Mouse (Mus musculus) neural tube, embryonic 10.5 days (tissue): Measurements from ENCODE around the gene Spaca3.

Source experiments
- DNase-seq: peaks from one replicate; pipeline ENCODE4 v3.0.0-alpha.2; 2017; ENCODE audit warnings: low spot score; ENCODE audit errors: extremely low spot score

Gene Spaca3

DNA sequence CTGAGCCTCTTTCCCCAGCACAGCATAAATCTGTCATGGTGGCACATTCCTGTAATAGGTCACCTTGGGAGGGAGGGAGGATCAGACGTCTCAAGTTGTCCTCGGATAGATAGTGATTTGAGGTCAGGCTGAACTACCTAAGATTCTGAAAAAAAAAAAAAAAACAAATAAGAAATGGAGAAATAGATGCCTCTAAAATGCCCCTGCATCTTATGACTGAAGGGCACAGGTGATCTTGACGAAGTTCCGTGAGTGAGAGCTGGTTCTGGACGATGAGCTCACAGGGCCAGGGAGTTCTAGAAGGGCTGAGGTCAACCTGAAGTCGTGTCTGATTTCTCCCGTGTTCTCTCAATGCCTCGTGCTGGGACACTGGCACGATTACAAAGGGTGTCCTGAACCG is at the start of gene Spaca3:
Gene Spaca3 (plus strand): TSS at position 301 of the 400 bp plus-strand sequence.
- DNase-seq: no peak

DNA sequence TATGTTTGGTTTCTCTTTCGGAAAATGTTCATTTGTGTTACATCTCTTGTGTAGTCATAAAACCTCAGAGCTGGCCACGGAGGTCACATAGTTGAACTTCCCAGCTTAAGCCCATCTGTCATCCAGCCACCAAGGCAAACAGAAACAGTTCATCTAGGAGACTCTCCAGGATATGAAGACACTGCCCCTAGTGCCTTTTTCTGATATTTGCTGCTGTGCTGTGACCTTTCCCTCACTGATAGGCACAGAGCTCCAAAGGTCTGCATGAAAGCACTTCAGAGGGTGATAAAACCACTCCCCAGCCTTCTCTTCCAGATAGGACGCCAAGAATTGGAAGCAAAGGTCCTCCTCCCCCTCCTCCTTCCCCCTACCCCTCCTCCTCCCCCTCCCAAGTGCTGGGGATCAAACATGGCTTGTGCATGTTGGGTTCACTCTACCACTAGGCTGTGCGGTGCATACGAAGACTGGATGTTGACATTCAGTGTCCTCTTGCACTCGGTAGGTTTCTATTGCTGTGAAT is 49.6 kb upstream of the Spaca3 start:
- peak; percentile 19 for DNase-seq

DNA sequence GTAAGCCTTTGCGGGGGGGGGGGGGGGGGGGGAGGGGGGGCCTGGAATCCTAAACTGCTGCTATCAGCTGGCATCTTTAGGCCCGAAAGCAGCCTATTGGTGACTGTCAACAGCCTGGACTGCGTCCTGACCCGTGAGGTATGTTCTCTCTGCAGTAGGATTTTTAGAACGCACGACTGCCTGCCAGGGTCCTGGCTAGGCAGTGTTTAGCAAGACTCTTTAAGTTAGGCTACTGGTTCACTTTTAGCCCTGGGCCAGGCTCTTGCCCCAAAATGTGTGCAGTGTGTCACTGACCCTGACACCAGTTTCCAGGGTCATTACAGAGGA is 48.5 kb upstream of the Spaca3 start:
- DNase-seq: no peak

DNA sequence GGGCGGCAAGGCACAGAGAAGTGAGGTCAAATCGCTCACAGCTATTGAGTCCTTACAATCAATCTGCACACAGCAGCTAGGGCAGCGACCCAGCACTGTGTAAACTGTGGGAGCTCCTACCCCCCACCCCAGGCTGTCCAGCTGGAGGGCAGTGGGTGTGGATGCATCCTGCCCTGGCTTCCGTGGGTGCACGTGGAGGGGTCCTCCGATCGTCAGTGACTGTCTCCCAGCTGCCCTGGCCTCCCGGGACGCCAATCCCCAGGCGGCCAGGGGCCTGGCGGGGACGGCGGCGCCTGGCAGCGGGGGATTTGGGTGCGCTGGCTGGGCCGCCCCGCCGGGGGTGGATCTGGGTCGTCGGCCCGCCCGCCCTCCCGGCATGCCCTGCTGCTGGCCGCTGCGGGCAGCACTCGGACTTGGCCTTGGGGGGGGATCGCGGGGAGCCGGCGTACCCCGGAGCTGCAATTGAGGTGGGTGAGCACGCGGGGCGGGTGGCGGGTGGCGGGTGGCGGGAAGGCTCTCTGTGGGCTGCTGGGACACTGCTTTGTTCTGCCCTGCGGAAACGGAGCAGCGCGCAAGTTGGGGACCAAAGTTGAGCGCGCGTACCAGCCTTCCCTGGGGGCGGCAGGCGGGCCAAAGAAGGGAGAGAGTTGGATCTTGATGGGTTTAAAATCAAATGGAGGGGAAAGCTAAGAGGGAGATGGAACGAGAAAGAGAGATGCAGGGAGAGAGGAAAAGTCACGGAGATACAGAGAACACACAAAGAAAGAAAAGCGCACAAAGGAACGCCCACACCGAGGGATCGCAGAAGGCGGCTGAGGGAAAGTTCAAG is 48.0 kb upstream of the Spaca3 start, which contains the start of gene Tmem98:
Gene Tmem98 (plus strand): TSS at position 183 of the 829 bp plus-strand sequence.
- peak; percentile 74 for DNase-seq

DNA sequence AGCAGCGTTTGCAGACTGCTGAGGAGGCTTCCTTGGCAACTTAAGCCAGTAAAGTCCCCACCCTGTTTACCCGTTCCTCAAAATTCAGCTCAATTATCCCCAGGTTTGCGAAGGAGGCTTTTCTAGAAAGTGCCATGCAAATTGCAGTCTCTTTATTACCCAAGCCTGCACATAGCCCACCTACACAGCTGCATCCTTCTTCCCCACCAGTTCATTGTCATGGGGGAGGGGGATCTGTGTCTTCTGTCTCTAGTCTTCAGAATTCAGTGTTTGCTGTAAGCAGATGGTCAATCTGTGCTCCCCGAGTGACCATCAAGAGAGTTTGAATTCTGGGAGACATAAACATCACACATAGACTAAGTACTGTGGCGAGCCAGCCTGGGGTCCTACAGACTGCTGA is 47.0 kb upstream of the Spaca3 start:
- peak; percentile 33 for DNase-seq

DNA sequence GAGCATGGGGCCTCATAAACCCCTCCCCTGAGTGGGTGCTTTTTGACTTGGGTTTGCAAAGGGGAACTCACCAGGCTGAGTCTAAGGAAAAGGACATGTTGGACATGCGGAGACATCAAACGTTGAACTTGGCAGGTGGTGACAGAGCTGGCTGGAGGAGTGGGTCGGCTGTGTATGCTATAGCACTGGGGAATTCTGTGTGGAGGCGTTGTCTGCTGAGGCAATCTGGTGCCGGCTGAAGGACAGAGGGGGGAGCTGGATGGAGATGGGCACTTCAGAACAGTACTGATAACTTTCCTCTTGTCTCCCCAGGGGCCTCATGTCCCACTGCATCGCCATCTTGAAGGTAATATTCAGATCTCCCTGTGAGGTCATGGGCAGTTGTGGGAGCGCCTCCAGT is 42.8 kb upstream of the Spaca3 start:
- no peak for DNase-seq

DNA sequence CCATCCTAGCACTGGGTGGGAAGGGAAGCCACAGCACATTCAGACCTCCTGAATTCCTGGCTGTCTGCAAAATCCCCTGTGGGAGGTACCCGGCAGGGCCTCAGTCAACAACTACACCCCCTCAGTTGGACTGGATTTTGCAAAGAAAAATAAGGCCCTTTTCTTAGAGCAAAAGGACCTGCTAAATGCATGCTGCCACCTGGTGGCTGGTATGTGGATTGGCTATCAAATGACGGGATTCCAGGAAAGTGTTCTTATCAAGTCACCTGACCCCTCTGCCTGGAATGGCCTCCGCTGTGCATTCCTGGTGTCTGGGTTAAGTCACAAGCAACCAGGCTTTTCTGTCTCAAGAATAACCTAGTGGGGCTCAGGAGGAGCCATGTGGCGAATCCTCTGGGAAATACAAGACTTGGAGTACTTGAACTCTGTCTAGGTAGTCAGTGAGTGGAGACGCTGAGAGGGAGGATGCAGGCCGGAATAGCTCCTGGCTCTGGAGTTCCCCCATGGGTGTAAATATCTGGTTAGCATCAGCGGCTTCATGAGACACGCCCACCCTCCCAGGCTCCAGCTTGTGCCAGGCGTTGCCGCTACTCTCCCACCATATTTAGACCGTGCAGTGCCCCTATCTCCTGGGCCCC is 40.0 kb upstream of the Spaca3 start:
- peak; percentile 74 for DNase-seq

DNA sequence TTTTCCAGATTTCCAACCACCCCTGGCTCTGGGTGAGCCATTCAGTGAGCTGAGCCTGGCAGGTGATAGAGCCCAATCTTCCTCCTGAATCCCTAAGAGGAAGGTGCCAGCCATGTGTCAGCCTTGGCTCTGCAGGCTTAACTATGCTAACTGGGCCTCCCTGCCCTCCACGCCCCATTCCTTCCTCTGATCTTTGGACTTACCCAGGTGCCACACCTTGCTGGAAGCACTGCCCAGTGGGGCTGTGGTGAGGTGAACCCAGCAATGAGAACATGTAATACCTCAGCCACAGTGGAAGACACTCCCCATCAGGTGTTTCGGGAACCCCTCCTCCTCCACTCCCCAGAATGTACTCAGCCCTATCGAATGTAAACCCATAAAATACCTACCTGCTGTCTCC is 38.1 kb upstream of the Spaca3 start:
- DNase-seq: no peak

DNA sequence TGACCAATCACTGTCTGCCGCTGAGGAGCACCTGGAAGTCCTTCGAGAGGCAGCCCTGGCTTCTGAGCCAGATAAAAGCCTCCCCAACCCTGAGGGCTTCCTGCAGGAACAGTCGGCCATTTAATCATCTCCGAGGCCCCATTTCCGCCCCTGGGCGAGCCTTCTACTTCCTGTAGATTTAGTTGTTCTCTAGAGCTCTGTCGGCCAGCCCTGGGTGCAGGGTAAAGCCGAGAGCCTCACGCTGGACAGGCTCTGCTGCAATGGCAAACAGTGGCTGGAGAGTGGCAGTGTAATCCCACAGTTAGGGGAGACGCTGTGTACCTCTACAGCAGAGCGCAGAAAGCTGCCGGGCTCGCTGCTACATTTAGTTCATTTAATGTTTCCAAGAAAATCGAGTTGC is 36.9 kb upstream of the Spaca3 start:
- peak; percentile 19 for DNase-seq

DNA sequence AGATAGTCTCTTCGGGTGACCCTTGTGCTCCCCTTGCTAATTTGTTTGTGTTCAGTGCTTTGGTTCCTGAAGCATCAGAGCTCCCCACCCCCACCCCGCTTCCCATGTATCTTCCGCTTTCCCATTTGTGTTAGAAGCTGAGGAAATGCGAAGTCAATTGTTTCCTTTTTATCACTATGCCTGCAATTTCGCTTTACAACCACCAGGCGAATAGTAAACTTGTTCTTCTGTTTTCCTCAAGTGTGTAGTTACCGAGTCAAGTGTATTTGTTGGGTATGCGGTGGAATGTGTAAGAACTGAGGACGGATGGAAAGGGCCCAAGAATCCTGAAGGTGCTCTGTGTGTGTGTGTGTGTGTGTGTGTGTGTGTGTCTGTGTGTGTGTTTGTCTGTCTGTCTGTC is 36.4 kb upstream of the Spaca3 start:
- DNase-seq: no peak

DNA sequence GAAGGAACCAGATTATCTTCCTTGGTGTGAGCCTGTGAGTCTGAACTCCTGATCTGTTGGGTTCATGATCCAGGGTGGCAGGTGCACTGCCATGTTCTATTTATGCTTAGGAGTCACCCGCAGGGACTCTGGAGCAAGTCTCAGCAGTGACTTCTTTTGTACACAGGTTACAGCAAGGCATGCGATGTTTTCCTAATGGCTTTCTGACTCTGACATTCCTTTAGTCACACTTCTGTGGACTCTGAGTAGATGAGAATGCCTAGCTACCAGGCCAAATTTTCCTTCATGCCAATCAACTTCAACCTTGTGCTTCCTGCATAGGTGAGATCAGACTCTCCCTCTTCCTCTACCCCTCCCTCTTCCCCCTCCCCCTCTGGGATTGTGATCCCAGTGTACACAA is 22.8 kb upstream of the Spaca3 start:
- no peak for DNase-seq

DNA sequence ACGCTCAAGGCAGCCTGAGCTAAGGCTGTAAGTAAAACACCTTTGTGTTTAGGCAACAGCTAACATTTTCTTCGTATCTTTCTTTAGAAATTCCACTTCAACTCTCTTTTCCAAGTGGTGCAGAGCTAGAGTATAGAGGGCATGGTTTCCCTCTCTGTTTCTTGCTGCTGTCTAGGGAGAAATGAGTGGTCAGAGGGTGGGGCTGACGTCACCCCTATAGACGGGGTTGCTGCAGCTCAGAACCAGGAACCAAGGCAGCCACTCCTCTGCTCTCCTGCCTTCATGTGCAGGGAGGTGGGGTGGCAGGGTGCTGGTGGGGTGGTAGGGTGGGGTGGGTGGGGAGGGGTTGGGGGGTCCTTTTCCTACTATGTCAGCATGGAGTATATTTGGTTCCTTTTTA is 22.3 kb upstream of the Spaca3 start:
- no peak for DNase-seq

DNA sequence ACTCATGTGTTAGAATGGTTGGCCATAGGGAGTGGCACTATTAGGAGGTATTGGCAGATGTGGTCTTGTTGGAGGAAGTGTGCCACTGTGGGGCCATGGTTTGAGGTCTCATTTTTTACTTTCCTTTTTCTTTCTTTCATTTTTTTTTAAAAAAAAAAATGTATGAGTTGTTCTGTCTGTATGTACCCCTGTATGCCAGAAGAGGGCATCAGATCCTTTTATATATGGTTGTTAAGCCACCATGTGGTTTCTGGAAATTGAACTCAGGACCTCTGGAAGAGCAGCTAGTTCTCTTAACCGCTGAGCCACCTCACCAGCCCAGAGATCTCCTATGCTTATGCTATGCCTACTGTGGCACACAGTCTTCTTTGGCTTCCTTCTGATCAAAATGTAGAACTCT is 19.4 kb upstream of the Spaca3 start:
- DNase-seq: no peak

DNA sequence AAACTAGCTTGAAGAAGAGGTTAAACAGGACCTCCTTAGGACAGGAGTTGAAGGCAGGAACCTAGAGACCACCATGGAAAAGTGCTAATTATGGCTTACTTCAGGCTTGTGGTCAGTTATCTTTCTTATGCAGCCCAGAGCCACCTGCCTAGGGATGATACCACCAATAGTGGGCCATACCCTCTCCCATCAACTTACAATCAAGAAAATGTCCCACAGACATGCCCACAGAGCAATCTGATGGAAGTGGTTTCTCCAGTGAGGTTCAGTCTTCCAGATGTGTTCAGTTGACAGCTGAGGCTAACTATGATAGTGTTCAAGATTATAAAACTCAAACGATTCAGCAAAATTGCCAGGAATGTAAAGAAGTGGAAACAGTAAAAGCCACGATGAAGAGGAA is 14.7 kb upstream of the Spaca3 start:
- no peak for DNase-seq

DNA sequence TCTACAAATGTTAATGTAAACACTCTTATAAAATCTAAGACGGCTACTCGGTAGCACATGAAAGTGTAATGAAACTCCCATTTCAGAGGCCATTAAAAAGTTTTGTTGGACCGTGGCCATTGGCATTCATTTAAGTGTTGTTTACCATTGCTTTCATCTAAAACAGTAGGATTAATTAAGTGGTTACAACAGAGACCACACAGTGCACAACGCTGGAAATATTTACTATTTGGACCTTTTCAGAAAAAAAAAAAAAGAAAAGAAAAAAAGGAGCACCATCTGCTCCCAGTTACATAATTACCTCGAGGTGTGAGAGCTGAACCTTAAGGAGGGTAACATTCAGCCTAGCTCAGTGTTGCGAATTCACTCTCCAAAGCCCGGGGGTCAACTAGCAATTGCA is 12.7 kb upstream of the Spaca3 start:
- DNase-seq: no peak

DNA sequence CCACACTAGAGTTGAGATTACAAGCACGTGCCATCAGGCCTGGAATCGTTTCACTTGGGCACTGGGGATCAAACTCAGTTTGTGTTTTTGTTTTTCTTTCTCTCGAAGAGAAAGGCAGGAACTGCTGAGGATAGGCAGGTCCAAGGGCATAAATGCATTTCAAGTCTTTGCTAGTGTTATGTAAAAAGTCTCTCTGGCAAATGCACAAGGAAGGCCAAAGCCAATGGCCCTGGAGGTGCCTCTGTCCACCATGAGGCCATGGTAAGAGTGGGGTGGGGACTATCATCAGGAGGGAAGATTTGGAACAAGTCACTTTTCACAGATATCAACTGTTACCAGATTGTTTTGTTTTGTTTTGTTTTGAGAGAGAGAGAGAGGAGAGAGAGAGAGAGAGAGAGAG is 12.1 kb upstream of the Spaca3 start:
- DNase-seq: no peak

DNA sequence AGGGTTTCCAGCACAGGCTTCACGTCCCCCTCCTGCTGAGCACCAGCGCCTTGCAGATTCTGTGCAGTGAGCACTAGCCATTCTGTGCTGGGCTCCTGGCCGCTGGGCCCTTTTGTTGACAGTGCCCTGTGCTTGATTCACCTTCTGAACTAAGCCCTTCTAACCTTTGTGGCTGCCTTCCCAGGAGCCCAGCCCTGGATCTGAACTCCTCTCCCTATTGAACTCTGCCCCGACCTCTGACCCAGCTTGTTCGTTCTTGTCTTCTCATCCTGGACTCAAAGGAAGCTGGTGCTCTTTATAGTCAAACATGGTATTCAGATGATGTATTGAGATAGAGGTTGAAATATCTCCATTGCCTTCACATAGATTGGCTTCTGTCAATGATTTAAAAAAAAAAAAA is 10.0 kb upstream of the Spaca3 start:
- DNase-seq: no peak

DNA sequence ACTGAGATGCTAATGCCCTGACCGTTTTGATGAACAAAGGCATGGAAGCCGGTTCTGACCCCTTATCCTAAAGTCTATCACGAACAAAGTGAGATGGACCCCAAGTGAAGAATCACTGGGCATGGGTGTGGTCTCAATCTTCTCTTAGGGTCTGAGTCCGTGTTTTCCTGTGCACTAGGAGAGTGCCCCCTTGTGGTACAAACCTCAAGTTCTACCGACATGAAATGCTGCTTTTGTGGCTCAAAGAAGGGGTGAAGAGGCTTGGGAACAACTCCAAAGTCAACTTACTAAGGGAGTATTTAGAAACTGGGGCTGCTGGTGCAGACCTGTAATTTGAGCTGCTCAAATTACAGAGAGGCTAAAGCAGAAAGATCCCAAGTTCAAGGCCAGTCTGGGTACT is 6.3 kb upstream of the Spaca3 start:
- peak; percentile 29 for DNase-seq

DNA sequence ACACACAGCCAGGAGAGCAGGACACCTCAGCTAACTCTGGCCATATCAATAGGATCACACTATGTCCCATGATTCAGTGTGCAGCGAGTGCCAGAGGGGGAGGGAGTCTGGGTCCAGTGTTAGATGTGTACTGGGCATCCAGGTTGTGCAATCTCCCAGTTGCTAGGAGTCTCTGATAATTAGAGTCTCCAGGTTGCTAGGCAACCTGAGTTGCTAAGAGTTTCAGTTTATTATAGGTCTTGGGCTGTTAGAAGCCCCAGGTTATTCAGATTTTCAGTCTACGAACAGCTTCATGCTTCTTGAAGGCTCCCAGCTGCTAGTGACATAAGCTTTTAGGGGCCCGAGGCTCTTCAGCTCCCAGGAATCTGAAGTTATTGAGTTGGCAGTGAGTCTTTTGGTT is 5.2 kb upstream of the Spaca3 start:
- DNase-seq: no peak

DNA sequence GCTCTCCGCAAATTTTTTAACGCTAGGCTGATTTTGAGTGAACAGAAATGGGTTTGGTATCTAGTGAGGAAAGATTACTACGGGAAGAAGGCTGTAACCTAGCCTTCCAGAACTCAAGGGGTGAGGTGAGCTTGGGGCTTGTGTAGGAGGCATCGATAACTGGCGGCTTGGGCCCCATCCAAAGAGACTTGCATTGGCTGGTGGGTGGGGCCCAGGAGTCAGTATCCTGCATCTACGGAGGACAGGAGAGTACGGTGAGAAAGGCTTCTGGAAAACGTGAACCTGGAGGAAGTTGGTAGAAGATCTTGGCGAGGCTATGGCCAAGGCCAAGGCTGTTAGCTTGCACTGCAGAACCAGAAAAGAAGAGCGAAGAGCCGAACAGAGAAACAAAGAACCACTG is 3.7 kb upstream of the Spaca3 start:
- no peak for DNase-seq

DNA sequence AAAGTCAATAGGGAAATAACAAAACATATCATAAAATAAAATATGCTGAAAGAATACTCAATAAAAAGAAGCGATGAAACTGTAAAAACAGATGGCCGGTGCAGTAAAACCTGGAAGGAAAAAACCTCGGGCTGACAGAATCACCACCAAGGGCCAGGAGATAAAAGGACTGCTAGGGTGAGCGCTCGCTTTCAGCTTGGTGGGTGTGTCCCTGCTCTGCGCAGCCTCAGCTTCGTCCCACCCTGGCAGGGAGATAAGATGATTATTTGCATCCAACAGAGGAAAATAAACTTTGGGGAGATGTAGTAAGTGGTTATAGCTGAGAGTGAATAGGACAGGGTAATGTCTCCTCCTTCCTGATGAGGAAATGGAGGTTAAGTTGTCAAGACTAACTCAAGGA is 3.3 kb upstream of the Spaca3 start:
- DNase-seq: no peak

DNA sequence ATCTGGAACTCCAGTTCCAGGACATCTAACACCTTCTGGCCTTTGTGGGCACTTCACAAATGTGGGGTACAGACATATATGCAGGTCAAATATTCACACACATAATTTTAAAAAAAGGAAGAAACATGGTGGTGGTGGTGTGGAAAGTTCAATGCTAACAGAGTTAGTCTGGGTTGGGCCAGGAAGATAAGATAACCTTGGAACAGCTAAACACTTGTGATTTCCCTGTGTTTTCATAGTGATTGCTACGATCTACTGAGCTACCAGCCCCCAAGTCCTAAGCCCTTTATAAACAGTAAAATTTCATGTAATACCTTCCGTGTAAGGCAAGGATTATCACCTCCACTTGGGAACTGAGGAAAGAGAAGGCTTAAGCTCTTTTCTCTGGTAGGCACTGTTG is 1.3 kb upstream of the Spaca3 start:
- DNase-seq: no peak

DNA sequence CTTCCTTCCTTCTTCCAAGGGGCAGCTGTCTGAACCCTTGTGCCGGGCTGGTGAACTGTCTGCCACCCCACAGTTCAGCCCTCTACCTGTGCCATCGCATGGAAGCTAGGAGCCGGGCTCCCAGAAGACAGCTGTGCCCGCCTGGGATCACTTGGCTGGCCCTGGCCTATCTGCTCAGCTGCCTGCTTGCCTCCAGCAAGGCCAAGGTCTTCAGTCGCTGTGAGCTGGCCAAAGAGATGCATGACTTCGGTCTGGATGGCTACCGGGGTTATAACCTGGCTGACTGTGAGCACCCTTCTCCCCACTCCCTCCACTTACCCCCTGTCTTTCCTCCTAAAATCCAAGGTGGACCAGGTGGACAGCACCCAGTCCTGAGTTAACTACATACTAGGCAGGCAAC is 4.8 kb downstream of the Spaca3 start:
- DNase-seq: no peak
